Mouse (Mus musculus) lung, postnatal 36 days (tissue): ENCODE measurements around the gene Wfikkn1.

ENCODE experiments used
- DNase-seq: peaks from one replicate; pipeline ENCODE4 v3.0.0; 2022; ENCODE audit warnings: mixed read lengths

The Wfikkn1 gene

DNA sequence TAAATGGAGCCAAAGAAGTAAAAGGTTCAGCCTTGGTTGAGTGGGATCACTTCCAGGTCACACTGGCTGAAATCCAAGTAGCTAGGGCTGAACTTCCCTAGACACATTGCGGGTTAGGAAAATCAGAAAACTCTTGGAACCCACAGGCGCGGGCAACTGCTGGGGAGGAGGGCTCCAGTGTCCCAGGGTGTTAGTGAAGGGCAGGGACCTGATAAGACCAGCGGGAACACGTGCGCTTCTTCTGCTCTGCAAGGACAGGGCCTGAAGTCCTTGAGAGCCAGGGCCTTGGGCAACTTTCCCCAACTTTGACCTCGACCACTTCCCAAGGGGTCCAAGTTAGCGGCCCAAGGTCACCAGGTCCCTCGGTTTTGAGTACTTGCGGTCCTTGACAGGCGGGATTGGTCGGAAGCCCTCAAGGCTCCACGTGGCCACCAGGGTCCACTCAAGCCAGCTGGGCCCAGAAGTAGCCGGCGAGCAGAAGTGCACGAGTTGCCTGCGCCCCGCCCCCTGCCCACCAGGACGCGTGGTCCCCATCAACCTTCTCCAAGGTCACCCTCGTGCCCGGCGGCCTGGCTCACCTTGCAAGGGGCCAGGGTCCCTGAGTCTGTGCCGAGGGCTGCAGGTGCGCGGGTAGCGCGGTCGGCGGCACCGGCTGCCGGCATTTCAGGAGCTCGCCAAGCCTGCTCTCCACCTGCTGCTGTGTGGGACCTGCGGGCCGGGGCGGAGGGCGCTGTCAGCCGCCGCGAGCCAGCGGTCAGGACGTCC is 12.6 kb downstream of the Wfikkn1 start:
- peak; percentile 64 for DNase-seq

GRCm38 (mm10) chr17:25867509-25867835 is 13.2 kb downstream of the Wfikkn1 start:
- no peak for DNase-seq

DNA sequence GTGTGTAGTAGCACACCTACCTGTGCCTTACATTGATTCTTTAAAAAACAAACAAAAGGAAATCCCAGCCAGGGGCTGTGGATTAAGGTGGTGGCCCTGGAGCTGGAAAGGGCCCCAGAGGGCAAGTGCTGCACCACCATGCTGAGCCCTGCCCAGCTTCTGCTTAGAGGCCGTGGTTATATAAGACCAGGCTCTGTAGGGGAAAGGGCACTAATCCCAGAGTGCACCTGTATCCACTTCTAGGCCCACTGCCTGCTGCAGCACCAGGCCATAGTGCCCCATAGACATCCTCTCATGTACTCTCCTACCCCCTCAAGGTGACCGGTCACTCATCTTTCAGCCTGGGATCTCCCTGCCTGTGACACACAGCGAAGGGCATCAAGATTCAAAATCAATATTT is 14.5 kb downstream of the Wfikkn1 start:
- no peak for DNase-seq

GRCm38 (mm10) chr17:25865288-25865687 is 15.4 kb downstream of the Wfikkn1 start:
- DNase-seq: no peak

GRCm38 (mm10) chr17:25864311-25864710 is 16.3 kb downstream of the Wfikkn1 start:
- DNase-seq: no peak

GRCm38 (mm10) chr17:25863681-25864080 is 17.0 kb downstream of the Wfikkn1 start:
- no peak for DNase-seq

DNA sequence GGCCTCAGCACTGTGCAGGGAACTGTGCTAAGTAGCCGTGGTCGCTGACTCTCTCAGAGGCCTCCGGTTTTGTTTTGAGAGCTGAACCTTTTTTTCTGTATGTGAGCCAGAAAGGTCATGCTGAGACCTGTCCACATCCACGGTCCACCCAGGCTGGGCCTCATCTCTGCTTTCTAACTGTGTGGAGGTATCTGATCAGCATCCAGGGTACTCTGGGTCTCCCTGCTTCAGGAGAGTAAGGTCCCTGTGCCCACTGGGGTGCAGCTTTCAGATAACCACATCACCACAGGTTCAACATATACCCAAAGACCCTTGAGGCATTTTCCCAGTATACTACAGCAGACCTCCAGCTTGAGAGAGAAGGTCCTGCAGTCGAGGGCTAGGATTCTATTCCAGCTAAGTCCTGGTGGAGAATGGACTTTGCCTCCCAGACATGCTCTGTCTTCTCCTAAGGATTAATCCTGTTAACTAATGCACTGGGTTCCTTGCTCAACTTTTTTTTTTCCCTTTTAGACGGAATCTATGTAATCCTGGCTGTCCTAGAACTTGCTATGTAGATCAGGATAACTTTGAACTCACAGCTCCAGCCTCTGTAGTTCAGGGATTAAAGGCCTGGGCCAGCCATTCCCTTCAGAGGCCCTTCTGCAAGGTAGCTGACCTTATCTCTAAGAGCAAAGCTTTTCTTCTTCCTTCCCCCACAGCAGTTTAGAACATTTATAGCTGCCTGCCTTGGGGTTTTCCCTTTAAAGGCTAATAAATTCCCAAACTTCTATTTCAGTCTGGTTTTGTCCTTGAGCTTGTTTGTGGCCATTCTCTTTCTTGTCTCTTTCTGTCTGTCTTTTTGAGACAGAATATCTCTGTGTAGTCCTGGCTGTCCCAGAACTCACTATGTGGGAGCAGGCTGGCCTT is 18.7 kb downstream of the Wfikkn1 start:
- DNase-seq: no peak

DNA sequence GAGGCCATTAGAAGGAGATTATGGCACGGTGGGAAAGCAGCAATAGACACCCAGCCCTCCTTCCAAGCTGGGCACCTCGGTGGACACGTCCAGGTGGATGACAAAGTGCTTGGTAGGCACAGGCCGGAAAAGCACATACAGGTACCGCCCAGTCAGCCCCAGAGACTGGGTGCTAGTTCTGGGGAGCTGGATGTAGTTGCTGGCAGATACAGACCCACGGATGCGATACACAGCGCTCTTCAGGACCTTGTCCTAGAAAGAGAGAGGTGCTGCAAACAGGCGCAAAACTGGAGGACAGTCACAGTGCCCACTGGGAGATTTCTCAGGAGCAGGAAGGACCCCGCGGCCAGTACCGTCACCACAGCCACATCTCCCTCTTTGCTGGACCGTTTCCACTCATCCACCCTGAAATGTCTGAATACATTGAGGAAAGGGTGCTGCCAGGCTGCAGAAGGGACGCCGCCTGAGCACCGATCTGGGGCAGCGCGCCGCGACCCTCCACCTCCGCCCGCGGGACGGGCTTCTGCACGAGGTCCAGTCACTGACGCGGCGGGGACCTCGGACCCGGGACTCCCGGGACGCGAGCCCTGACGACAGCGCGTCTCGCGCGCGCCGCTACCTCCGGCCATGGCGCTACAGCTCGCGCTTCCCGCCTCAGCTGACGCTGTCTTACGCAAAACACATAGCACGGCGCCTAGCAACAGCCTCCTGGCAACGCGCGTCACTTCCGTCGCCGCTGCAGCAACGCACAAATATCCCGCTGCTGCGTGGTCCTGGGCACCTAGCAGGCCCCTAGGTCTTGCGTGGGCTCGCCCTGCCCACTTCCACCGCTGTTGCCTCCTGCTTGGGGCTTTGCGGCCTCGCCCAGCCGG is 19.6 kb downstream of the Wfikkn1 start, which contains the start of gene Wdr90:
TSS of gene Wdr90 (minus strand) at position 670 of the 872 bp plus-strand sequence.
- peak; percentile 95 for DNase-seq

DNA sequence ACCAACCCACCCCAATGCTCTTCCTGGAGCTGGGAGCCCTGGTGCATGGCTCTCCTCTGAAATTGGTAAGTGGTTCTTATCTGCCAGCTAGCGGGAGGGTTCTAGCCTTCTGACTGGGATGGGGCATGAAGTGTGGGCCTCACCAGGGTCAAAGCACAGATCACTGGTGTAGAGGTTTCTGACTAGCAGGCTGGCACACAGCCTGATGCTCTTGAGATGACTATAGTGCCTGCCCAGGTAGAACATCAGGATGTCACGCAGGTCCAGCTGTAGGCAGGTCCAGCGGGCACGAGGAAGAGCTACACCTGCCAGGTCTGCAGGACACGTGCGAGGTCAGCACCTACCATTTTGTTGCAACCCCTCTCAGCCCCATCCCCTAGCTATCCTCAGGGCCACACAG is 20.4 kb downstream of the Wfikkn1 start:
- no peak for DNase-seq

DNA sequence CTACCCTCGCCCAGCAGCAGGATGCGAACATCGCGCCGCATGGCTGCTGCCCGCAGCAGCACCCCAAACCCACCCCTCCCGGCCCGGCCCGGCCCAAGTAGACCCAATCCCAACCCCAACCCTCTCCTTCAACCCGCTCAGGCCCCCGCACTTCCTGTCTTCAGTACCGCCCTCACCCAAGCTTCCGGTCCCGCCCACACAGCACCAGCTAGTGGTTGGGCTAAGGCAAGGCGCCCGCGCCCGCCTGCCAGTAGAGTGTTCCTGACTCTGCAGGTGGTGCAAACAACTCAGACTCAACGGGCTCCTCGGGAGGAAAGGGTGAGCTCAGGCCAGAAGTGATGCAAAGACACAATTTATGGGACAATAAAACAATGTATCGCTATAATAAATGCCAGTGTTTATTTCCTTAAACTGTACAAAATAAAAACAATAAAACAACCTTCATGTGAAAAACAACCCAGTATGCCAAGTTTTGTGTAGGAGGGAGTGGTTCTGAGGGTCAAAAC is 36.2 kb downstream of the Wfikkn1 start, which contains the start of gene Rhot2:
TSS of gene Rhot2 (minus strand) at position 456 of the 506 bp plus-strand sequence.
- DNase-seq: peak; percentile 98

GRCm38 (mm10) chr17:25843636-25844395 is 36.8 kb downstream of the Wfikkn1 start:
- DNase-seq: no peak

DNA sequence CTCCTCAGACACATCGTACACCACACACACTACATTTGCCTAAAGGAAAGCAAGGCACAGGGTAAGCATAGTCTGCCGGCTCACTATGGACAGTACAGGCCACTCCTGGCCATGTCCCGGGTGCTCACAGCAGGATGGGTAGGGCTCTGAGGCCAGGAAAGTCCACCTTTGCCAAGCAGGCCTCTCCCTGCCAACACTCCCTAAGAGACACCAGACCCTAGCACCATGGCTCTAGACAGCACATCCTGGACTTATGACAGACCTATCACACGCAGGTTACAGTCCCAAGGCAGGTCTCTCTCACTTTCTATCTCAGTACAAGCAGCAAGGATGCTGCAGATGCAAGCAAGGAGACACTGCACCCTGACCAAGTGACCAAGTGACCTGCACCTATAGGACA is 37.5 kb downstream of the Wfikkn1 start:
- no peak for DNase-seq

- DNase-seq: no peak
Observed at GRCm38 (mm10) chr17:25842509-25842908, 38.1 kb downstream of the Wfikkn1 start.

DNA sequence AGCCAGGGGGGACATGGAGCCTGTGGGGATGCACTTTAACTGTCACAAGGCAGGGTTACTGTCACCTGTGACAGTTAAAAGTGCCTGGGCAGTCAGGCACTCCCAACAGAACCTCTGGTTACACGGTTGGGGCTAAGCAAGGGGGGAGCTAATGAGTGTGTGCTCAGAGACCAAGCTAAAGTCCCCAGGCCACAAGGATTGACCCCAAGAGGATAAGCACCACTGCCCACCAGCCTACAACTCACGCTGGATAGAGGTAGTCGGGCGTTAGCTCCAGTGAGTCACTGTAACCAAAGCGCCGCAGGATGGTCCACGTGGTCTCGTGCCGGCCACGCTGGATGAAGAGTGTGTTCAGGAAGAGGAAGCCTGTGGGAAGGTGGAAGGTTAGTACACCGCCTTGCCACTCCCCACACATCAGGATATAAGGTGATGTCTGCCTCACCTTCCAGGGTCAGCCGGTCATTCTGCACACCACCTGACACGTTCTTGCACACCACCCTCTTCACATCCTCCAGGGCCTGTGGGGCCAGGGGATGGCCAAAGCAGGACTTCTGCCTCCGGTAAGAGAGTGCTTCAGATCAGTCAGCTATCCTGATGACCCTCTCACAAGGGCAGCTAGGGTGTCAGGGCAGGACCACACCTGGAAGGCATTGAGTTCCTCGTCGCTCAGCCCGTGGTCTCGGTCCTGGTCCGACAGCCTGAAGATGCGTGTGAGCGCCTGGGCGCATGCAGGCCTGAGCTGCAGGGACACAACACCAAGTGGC is 39.4 kb downstream of the Wfikkn1 start, which contains the start of gene Gm20683:
TSS of gene Gm20683 (minus strand) at position 647 of the 764 bp plus-strand sequence.
- DNase-seq: no peak

DNA sequence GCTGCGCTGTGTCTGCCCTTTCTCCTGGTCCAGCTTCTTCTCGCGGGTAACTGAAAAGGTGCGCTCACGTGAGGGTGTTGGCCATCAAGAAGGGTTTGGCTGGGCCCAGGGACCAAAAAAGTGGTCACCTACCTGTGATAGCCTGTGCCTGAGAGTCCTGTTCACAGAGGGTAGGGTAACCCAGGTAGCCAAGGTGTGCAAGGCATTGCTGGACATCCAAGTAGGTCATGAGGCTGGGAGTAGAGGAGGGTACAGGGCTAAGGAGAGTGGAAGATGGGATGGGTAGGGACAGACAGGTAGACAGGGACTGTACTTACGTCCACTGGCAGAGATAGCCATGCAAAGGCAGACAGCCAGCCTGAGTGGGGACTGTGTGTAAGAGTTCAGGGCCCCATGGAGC is 40.1 kb downstream of the Wfikkn1 start:
- no peak for DNase-seq

DNA sequence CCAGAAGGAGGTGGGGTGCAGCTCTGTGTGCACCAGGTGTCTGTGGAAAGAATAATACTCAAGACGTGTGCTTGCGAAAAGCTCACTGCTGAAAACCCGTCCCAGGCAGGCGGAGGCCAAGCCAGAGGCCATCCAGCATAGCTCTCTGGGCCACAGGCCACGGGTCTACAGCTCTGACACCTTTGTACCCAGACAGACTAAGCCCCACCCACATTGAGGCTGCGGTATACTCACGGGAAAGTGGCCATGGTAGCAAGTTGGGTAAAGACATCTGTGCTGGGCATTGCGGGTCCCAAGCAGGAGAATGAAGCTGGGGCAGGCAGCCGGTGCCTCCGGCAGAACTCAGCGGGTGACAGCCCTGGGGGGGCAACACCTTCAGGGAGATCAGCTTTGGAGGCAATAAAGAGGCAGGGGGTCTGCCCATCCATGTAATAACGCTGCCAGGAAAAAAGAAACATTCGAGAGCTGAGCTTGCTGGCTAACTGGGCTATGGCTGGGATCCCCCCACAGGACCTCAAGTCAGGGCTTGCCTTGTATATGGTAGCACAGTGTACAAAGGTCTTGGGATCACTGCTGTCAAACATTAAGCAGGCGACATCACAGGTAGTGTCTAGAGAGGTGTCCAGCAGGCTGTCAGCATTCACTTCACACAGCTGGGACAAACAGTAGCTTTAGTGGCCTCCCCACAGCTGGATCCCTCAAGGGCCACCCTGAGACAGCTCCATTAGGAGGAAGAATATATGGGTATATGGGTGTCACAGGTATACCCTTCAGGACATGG is 41.0 kb downstream of the Wfikkn1 start:
- DNase-seq: no peak

DNA sequence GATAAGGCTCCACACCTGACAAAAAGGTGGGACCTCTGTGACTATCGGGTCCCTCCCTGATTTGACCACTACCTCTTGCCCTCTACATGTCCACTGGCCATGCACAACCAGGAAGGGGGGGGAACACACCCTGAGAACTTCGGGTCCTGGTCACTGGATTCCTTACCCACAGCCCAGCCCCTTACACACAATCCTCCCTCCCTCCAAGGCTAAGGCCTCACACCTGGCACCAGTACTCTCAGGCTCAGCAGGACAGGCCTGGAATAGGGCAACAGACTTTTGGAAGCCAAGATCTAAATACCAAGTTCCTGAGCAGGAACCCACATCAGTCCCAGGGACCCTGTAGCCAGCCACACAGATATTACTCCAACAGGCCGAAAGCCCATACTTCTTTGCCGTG is 41.8 kb downstream of the Wfikkn1 start:
- DNase-seq: no peak

DNA sequence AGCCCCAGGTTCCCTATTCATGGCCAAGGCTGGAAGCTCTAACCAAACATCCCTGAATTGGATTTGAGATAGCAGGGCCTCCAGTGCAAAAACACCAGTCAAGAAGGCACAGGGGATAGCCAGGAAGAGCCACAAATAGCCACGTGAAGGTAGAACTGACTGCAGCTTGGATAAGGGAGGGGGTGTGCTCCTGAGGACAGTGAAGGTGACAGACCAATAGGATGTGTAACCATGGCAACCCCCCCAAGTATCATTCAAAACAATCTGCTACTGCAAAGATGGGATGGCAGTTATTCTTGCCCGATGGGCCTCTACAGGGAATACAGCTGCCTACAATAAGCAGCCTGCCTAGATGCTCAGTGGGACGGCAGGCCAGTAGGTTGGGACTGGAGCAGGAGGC is 43.1 kb downstream of the Wfikkn1 start:
- no peak for DNase-seq

- DNase-seq: peak; percentile 61
Observed at GRCm38 (mm10) chr17:25837076-25837410, 43.6 kb downstream of the Wfikkn1 start, which contains the start of gene Rhbdl1. Gene Rhbdl1 (minus strand): TSS chr17:25837295.

GRCm38 (mm10) chr17:25836397-25837075 is 44.1 kb downstream of the Wfikkn1 start:
- DNase-seq: no peak
